Mouse (Mus musculus) kidney, embryonic 16.5 days (tissue): ENCODE measurements at regions not wholly inside any gene's neighbourhood (a gene's known extent, or its start where the extent isn't known, plus 50 kb on each side); places are given as distances from the start of the nearest gene placed in this dataset.

Experiments
- ATAC-seq: fragments of 200-750 bp; cut with Nextera tagmentation; 2 replicates; pipeline ENCODE4 v1.8.0; 2017; ENCODE audit warnings: moderate TSS enrichment; ENCODE audit not compliant: low FRiP score, low TSS enrichment
- H3K27ac ChIP-seq: fragments of 300-500 bp; sonication (generic); 2 replicates; pipeline ENCODE4 v1.5.1; 2014; ENCODE audit warnings: low read length
- H3K27me3 ChIP-seq: fragments of 300-500 bp; sonication (generic); 2 replicates; pipeline ENCODE4 v1.6.1; 2014; ENCODE audit warnings: low read length, control low read depth, mixed read lengths; ENCODE audit not compliant: insufficient read depth
- H3K36me3 ChIP-seq: fragments of 300-500 bp; sonication (generic); 2 replicates; pipeline ENCODE4 v1.6.1; 2014; ENCODE audit warnings: low read length, control low read depth, mixed read lengths; ENCODE audit not compliant: insufficient read depth
- H3K4me1 ChIP-seq: fragments of 300-500 bp; sonication (generic); 2 replicates; pipeline ENCODE4 v1.6.1; 2014; ENCODE audit warnings: low read length, control low read depth, mixed read lengths; ENCODE audit not compliant: insufficient read depth
- H3K4me2 ChIP-seq: fragments of 300-500 bp; sonication (generic); replicated peaks from 2 replicates; pipeline ENCODE4 v1.6.1; 2014; ENCODE audit warnings: low read depth, low read length
- H3K4me3 ChIP-seq: fragments of 300-500 bp; sonication (generic); 2 replicates; pipeline ENCODE4 v1.5.1; 2014; ENCODE audit warnings: mild to moderate bottlenecking, low read length
- H3K9ac ChIP-seq: fragments of 300-500 bp; sonication (generic); replicated peaks from 2 replicates; pipeline ENCODE4 v1.6.1; 2014; ENCODE audit warnings: low read length
- H3K9me3 ChIP-seq: fragments of 300-500 bp; sonication (generic); 2 replicates; pipeline ENCODE4 v1.6.1; 2016; ENCODE audit warnings: low read length, control low read depth
- WGBS: fragments of 180-500 bp; shearing (Covaris S2); extraction: QIAGEN DNeasy Blood & Tissue Kit; methylation state at CpG from one replicate; pipeline ENCODE4 v1.1.7; 2014; 5-methylcytosine and 5-hydroxymethylcytosine counted together

DNA sequence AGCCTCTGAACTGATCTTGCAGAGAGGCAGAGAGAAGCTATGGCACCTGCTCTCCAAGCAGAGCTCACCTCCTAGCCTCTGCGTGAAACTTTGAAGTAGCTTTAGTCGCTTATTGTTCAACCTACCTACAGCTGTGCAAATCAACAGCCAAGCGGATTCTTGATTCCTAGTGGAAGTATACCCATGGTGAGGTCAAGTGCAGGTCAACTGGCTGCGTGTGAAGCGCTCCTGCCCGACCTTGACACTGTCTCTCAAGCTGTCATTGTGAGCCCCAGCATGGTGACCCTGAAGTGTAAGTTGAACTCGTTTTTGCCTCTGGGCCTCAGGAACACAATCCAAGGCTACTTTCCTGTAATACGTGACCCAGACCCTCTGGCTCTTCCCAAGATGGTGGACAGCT is 341.2 kb upstream of the Nrp1 start:
- 41% methylated on average over 8 of the region's 8 CpGs for WGBS
- Histone ChIP-seq H3K27me3 (no peaks in the 10 kb centered on the region), H3K9ac (no peak overlapping the region), H3K4me1 (no peaks in the 10 kb centered on the region), H3K27ac (no peak overlapping the region), H3K36me3 (no peaks in the 10 kb centered on the region), H3K9me3 (no peaks in the 10 kb centered on the region), H3K4me3 (no peak overlapping the region), H3K4me2 (no peak overlapping the region)
- no peak for ATAC-seq

DNA sequence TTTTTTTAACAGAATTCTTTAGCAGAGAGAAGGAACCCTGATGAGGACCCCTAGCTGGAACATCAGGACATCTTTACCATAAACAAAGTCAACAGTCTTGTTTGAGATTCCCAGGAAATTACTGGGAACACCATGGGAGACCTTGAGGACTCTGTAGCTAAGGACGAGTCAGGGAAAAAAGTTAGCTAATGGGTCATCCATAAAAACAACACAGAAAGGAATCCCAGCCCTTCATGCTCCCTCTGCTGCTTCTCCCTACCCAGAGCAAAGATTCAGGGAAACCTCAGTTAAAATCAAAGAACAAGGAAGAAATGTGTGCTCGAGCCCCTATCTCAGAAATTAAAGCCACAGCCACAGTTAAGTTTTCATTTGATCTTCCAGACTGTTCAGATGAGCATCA is 334.7 kb upstream of the Nrp1 start:
- H3K36me3 ChIP-seq = no peaks in the 10 kb centered on the region
- peaks cover 22% of the 10 kb centered on the region for H3K4me1 ChIP-seq
- no peaks in the 10 kb centered on the region for H3K9me3 ChIP-seq
- H3K27me3 ChIP-seq = no peaks in the 10 kb centered on the region
- H3K27ac ChIP-seq = peak overlapping the region; percentile 53; the same call in 1 of the 2 replicates
- WGBS = 58% methylated on average over 2 of the region's 2 CpGs
- H3K9ac ChIP-seq = no peak overlapping the region
- no peak for ATAC-seq
- H3K4me3 ChIP-seq = no peak overlapping the region
- H3K4me2 ChIP-seq = no peak overlapping the region

DNA sequence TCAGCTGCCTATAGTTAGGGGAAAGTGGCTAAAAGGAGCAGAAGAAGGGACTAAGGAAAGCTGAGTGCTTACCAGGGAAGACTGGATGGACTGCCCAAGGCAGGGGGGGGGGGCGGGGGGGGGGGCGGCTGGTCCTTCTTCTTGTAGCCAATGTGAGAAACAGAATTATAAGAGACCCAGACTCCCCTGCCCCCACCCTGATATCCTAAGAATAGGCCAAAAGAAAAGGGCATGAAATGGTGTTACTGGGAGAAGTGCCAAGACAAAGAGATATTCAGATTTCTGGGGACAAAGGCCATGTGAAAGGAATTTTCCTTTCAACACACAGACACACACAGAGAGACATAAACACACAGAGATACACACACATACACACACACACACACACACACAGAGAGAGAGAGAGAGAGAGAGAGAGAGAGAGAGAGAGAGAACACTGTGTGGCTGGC is 333.6 kb upstream of the Nrp1 start:
- peaks cover 22% of the 10 kb centered on the region for H3K4me1 ChIP-seq
- H3K9me3 ChIP-seq = no peaks in the 10 kb centered on the region
- H3K4me2 ChIP-seq = no peak overlapping the region
- H3K36me3 ChIP-seq = no peaks in the 10 kb centered on the region
- H3K9ac ChIP-seq = no peak overlapping the region
- peak; percentile 59 for ATAC-seq
- H3K27ac ChIP-seq = peak overlapping the region; percentile 88
- H3K4me3 ChIP-seq = no peak overlapping the region
- no peaks in the 10 kb centered on the region for H3K27me3 ChIP-seq
- WGBS = 28% methylated on average over 2 of the region's 2 CpGs

DNA sequence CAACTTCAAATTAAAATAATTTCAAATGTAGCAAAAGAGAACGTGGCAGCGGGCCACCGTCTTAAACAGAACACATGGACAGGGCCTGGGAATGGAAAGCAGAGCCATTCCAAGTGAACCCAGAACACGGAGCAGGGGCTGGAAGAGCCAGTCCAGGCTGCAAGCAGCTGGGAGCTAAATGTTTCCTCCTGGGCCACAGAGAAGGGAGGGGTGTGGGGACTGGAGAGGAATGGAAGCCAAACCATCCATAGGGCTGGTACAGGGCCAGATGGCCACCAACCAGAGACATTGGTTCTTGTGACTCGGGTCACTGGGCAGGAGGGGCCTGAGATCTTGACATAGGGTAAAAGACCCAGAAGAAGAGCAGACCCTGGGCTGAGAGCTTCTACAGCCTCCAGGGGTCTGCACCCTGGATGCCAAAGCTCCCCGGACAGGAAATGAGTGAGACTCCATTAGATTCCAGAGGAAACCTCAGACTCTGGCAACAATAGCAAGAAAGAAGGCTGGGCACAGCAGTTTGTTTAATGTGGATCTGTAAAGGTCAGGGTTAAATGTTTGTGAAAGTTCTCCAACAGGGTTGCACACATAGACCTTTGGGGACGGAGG is 333.1 kb upstream of the Nrp1 start:
- Histone ChIP-seq H3K4me2 (no peak overlapping the region), H3K27ac (peak overlapping the region; percentile 88), H3K9me3 (no peaks in the 10 kb centered on the region), H3K36me3 (no peaks in the 10 kb centered on the region), H3K4me1 (peaks cover 22% of the 10 kb centered on the region), H3K9ac (no peak overlapping the region), H3K27me3 (no peaks in the 10 kb centered on the region), H3K4me3 (no peak overlapping the region)
- 41% methylated on average over 7 of the region's 7 CpGs for WGBS
- peak; percentile 92 for ATAC-seq

DNA sequence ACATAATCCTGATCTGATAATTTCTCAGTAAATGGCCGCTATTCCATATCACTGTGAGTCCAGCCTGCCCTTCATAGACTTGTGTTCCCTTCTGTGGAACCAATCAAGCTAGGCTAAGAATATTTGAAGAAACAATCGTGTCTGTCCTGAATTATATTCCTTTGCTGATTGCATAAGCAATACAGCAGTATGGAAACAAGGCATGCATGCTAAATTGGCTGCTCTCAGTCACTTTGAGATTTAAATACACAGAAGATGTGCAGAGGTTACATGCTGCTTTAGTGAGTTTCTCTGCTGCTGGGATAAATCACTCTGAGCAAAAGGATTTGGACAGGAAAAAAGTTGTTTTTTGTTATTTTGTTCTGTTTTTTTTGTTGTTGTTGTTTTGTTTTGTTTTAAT is 331.4 kb upstream of the Nrp1 start:
- peaks cover 22% of the 10 kb centered on the region for H3K4me1 ChIP-seq
- no peak overlapping the region for H3K4me3 ChIP-seq
- no peaks in the 10 kb centered on the region for H3K27me3 ChIP-seq
- H3K36me3 ChIP-seq = no peaks in the 10 kb centered on the region
- H3K27ac ChIP-seq = no peak overlapping the region
- H3K9ac ChIP-seq = no peak overlapping the region
- H3K9me3 ChIP-seq = no peaks in the 10 kb centered on the region
- no peak for ATAC-seq
- 79% methylated on average over 2 of the region's 2 CpGs for WGBS
- H3K4me2 ChIP-seq = no peak overlapping the region

DNA sequence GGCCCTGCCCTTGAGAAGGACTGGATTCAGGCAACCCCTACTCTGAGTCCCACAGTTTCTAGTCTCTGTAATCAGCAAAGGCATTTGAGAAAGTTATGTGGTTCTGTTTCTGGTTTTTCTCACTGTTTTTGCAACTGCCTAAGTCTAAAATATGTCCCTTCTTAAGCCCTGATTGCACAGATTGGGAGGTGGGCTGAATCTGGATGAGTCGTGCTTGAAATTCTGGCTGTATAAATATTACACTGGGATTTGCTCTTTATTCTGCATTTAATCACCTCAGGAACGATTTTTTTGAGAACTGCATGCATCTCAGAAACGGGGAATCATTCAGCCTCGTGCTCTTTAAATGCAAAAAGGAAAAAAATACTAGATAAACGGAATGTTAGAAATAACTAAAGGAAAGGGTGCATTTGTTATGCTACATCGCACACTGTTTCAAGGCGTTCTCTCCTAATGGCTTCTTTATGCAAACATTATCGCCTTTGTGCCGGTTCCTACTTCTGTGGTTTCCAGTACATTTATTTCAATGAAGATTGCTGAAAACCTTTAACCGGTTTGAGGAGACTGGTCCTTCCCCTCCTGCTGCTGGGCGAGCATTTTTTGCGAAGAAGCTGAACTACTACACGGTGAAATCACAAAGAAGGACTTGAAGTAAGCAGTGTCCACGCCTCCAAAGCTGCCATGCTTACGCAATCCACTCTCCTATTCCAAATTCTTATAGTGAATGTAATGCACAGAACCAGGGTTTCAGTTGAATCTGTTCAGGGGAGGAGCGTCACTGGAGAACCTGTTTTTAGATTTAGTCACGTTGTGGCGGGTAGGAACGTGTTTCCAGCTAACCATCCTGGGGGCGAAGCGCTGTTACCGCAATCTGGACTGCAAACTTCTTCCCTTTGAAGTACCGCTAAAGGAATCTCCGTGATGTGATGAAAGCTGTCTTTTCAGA is 327.8 kb upstream of the Nrp1 start:
- no peak for ATAC-seq
- Histone ChIP-seq H3K4me3 (no peak overlapping the region), H3K27ac (no peak overlapping the region), H3K9ac (no peak overlapping the region), H3K9me3 (no peaks in the 10 kb centered on the region), H3K27me3 (no peaks in the 10 kb centered on the region), H3K4me2 (0 out of 2 replicates have a peak overlapping the region, but pooled peaks have one; percentile 1), H3K36me3 (no peaks in the 10 kb centered on the region), H3K4me1 (peaks cover 2% of the 10 kb centered on the region)
- WGBS = 70% methylated on average over 24 of the region's 24 CpGs

DNA sequence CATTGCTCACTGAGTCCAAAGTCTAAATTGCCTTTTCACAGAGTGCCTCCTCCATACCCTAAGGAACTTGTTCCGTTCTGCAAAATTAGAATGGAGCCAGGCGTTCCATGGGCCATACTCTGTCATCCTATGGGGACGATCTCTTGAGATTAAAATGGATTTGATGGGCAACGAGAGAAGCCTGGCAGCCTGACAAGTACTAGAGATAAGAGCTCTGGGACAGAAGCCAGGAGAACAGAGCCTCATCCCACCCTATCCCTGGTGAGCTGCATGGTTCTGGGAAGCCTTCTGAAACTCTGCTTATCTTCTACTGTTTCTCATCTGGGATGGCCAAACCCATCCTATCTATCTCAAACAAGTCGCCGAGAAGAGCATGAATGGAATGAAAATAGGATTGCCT is 324.3 kb upstream of the Nrp1 start:
- H3K4me2 ChIP-seq = no peak overlapping the region
- no peak overlapping the region for H3K4me3 ChIP-seq
- no peak for ATAC-seq
- no peaks in the 10 kb centered on the region for H3K36me3 ChIP-seq
- no peak overlapping the region for H3K27ac ChIP-seq
- no peaks in the 10 kb centered on the region for H3K9me3 ChIP-seq
- 72% methylated on average over 6 of the region's 6 CpGs for WGBS
- H3K27me3 ChIP-seq = no peaks in the 10 kb centered on the region
- no peaks in the 10 kb centered on the region for H3K4me1 ChIP-seq
- H3K9ac ChIP-seq = no peak overlapping the region

DNA sequence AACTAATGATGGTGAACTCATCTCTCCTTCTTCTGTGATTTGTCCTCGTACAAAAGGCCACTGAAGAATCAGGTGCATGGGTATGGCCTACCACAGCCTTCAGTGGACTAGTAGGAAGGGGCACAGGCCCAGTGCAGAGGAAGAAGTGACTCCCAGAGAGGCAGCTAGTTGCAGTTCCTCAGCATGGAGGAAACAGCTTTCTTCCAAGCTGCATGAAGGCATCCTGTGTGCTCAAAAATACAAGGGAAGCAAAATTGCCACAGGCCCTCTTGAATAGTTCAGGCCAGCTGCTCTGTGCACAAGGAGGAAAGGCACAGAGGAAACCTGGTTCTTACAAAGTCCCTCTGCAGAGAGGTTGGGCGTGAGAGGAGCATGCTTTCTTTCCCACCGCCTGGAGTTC is 322.7 kb upstream of the Nrp1 start:
- Histone ChIP-seq H3K4me1 (no peaks in the 10 kb centered on the region), H3K27me3 (no peaks in the 10 kb centered on the region), H3K36me3 (no peaks in the 10 kb centered on the region), H3K4me3 (no peak overlapping the region), H3K4me2 (no peak overlapping the region), H3K27ac (no peak overlapping the region), H3K9ac (no peak overlapping the region), H3K9me3 (no peaks in the 10 kb centered on the region)
- ATAC-seq = 0 out of 2 replicates have a peak, but pooled peaks have one; percentile 19
- 72% methylated on average over 3 of the region's 3 CpGs for WGBS

DNA sequence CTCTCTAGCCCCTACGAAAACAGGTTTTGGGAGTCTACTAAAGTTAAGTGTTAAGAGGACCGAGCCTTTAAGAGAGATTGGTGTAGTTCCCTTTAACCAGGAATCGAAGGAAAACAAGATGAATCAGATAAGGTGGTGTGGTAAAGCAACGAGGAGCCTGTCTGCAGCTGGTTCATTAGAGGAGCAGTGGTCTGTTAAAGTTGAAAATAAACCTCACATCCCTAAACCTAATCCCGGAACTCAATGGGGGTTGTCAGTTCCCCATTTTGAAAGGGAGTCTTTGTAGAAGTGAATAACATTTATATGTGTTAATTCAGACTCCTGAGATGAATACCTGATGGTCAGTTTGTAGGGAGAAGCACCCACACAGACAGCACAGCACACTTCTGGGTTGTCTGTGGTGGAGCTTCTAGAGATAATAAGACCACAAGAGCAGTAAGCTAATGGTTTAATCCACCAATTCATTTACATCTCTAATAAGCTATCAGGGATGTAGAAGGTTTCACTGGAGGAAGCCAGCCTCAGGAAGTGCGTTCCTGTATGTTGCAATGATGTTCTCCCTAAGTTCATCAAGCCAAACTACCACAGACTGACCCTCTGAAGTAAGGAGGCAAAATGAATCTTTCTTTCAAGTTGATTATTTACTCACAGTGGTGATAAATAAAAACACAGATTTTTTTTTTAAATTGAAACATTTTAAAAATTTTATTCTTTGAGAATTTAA is 318.9 kb upstream of the Nrp1 start:
- ATAC-seq = no peak
- H3K9me3 ChIP-seq = no peaks in the 10 kb centered on the region
- H3K27ac ChIP-seq = no peak overlapping the region
- H3K9ac ChIP-seq = no peak overlapping the region
- H3K4me2 ChIP-seq = no peak overlapping the region
- no peaks in the 10 kb centered on the region for H3K36me3 ChIP-seq
- H3K27me3 ChIP-seq = no peaks in the 10 kb centered on the region
- no peaks in the 10 kb centered on the region for H3K4me1 ChIP-seq
- 65% methylated on average over 6 of the region's 6 CpGs for WGBS
- no peak overlapping the region for H3K4me3 ChIP-seq
